Mouse (Mus musculus) G1E (cell line): ENCODE measurements around the gene Rgs6. TPM values are rescaled to one million over a fixed set of nuclear protein-coding genes. Genes with fewer than 3 reads are reported as not detected.

ENCODE experiments used
- ATAC-seq: 2 replicates; pipeline ENCODE4 v1.8.0; 2016; ENCODE audit warnings: mild to moderate bottlenecking; ENCODE audit not compliant: insufficient number of reproducible peaks, poor library complexity, low FRiP score, severe bottlenecking; ENCODE audit errors: extremely low read depth
- DNase-seq: peaks from one replicate; pipeline ENCODE4 v3.0.0; 2012; ENCODE audit warnings: low spot score
- H3K27me3 ChIP-seq: 2 replicates; pipeline ENCODE4 v1.6.1; 2012; ENCODE audit warnings: mild to moderate bottlenecking, low read length, inconsistent platforms; ENCODE audit not compliant: insufficient read depth
- H3K36me3 ChIP-seq: replicated peaks from 2 replicates; pipeline ENCODE3; 2012; ENCODE audit warnings: mild to moderate bottlenecking, inconsistent platforms
- H3K4me1 ChIP-seq: 2 replicates; pipeline ENCODE4 v1.6.1; 2012; ENCODE audit warnings: low read depth, low read length, inconsistent platforms, mixed read lengths; ENCODE audit not compliant: insufficient read depth
- H3K4me3 ChIP-seq: 2 replicates; pipeline ENCODE4 v1.5.1; 2012; ENCODE audit warnings: low read depth, mild to moderate bottlenecking, inconsistent platforms, low read length, moderate library complexity, mixed read lengths
- H3K9me3 ChIP-seq: replicated peaks from 2 replicates; pipeline ENCODE4 v1.6.1; 2012; ENCODE audit warnings: inconsistent platforms
- CTCF ChIP-seq: IDR thresholded peaks from 2 replicates; pipeline ENCODE4 v1.5.1; 2012; ENCODE audit warnings: low read depth, low read length, inconsistent platforms, mixed read lengths
- GATA1 ChIP-seq: IDR thresholded peaks from 2 replicates; pipeline ENCODE4 v1.6.1; 2012; ENCODE audit warnings: borderline replicate concordance, low read length, inconsistent platforms, mixed read lengths
- GATA2 ChIP-seq: IDR thresholded peaks from 2 replicates; pipeline ENCODE4 v1.6.1; 2012; ENCODE audit warnings: low read depth, low read length, inconsistent platforms, borderline replicate concordance
- POLR2AphosphoS5 ChIP-seq: IDR thresholded peaks from 2 replicates; pipeline ENCODE4 v1.6.1; 2012; ENCODE audit warnings: low read depth, low read length, inconsistent platforms; ENCODE audit not compliant: insufficient replicate concordance
- TAL1 ChIP-seq: conservative IDR thresholded peaks from 2 replicates; pipeline ENCODE4 v1.6.1; 2012; ENCODE audit warnings: low read depth, low read length, inconsistent platforms, mixed read lengths
- polyA plus RNA-seq: library from polyadenylated mRNA; stranded (reverse); fragments of >175 nt; gene quantifications from 2 replicates; pipeline ENCODE4 v1.2.3, GENCODE M21; 2012
- total RNA-seq, 2 experiments: library from RNA; stranded (forward) in 1 of 2; stranded (reverse) in 1 of 2; fragments of 200-1000 nt in 1 of 2; fragments of >200 nt in 1 of 2; fragmentation: Nextera tagmentation in 1 of 2; gene quantifications; 2 replicates each; pipeline ENCODE4 v1.2.3; 2014 to 2017

The Rgs6 gene
- total and polyA plus RNA-seq, 3 experiments = 0.44 TPM; not detected in 2

DNA sequence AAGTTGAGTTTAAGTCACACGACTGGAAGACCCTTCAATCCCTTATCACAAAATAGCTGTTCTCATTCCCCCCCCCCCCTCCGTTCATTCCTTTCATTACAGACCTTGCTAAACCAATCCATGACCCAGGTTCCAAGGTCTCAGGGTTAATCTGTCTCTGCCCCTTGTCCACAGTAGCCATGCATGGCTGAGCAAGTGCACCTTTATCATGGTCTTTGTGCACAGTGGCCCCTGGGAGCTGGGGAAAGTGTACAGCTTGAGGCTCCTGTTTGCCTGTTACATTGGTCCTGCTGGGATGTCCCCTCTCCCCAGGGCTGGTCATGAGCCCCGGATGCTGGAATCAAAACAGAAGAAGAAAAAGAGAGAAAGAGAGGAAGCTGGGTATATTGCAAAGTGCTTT is 522.6 kb downstream of the Rgs6 start:
- Histone ChIP-seq H3K36me3 (no peaks in the 10 kb centered on the region), H3K9me3 (no peaks in the 10 kb centered on the region), H3K4me1 (peaks cover 44% of the 10 kb centered on the region), H3K27me3 (peaks cover 12% of the 10 kb centered on the region), H3K4me3 (no peak overlapping the region)
- DNase-seq (no peak), ATAC-seq (no peak)
- no peak for TF ChIP-seq CTCF
- no peak for TF ChIP-seq POLR2AphosphoS5
- TF ChIP-seq GATA1 = no peak
- no peak for TF ChIP-seq GATA2
- TF ChIP-seq TAL1 = no peak

DNA sequence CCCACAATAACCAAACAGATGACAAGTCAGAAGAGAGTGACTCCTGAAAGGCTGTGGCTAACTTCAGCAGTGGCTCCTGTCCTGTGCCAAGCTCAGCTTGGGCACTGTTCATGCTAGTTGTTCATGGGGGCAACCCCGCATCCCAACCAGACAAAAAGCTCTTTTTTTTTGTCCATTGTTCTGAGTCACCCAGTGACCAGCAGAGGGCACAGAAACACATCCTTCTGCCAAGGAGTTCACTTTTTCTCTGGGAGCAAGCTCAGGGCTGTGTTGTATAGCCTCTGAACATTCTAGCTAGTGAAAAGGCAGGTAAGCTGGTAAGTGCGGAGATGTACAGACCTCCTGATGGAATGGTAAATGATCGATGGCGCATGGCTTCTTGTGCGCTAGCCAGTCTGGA is 524.2 kb downstream of the Rgs6 start:
- Histone ChIP-seq H3K36me3 (no peaks in the 10 kb centered on the region), H3K9me3 (no peaks in the 10 kb centered on the region), H3K4me1 (peaks cover 33% of the 10 kb centered on the region), H3K27me3 (peaks cover 20% of the 10 kb centered on the region), H3K4me3 (no peak overlapping the region)
- TF ChIP-seq TAL1 (no peak), POLR2AphosphoS5 (no peak), GATA1 (no peak), CTCF (no peak), GATA2 (no peak)
- DNase-seq (no peak), ATAC-seq (no peak)

DNA sequence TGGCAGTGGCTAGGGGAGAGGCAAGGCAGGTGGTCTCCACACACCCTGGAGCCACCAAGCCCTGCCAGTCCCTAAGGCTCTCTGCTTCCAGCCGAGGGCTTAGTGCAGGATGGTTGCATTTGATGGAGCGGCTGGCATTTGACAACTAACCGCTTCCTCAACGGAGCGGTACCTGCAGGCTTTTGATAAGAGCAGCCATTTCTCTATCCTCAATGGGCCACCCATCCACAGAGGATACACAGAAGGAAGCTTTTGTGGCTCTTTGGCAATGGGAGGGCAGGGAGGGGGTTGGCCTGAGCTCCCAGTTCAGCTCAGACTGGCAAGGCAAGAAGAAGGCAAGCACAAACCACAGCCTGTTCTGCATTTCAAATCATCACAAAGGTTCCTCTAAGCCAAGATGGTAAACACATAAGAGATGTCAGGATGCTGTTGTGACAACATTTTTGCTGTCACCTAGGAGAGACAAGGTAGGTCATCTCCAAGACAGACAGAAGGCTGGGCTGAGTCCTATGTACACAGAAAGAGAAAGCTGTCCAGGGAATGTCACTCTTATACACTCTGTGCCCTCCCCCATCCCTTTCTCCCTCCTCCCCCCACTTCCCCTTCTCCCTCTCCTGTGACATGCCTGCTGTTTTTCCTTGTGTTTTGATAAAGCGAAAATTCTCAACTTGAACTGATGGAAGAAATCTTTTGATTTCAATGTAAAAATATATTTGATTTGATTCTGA is 525.0 kb downstream of the Rgs6 start:
- peak; percentile 42 for DNase-seq
- peak overlapping the region; percentile 44; the same call in 1 of the 2 replicates for H3K4me3 ChIP-seq
- peak; percentile 19; the same call in 1 of the 2 replicates for ATAC-seq

DNA sequence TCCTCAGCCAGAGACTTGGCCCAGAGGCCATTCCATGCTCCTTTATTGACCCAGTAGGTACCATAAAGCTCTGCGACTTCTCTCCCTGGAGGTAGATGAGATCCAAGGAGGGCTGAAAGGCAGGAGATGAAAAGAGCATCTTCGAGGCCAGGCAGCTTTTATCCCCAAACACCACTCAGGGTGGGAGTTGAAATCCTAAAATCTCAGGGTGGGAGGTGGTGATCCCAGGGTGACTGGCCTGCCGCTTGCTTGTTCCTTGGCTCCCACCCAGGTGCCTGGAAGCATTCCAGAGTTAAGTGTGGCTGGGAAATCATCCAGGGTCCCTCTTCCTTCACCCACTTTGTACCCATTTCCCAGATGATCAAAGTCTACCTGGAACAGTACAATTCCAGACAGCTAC is 525.9 kb downstream of the Rgs6 start:
- Histone ChIP-seq H3K27me3 (peaks cover 23% of the 10 kb centered on the region), H3K4me1 (peaks cover 38% of the 10 kb centered on the region), H3K36me3 (no peaks in the 10 kb centered on the region), H3K4me3 (no peak overlapping the region), H3K9me3 (no peaks in the 10 kb centered on the region)
- no peak for ATAC-seq
- TF ChIP-seq GATA2 (no peak), CTCF (no peak), TAL1 (no peak), POLR2AphosphoS5 (no peak), GATA1 (no peak)
- no peak for DNase-seq

More for the DNA sequence above, 525.0 kb downstream of the Rgs6 start:
- Histone ChIP-seq H3K36me3 (no peaks in the 10 kb centered on the region), H3K27me3 (peaks cover 21% of the 10 kb centered on the region), H3K9me3 (no peaks in the 10 kb centered on the region), H3K4me1 (peaks cover 34% of the 10 kb centered on the region)
- TF ChIP-seq TAL1 (peak; percentile 51; the same call in 1 of the 2 replicates), POLR2AphosphoS5 (no peak)

DNA sequence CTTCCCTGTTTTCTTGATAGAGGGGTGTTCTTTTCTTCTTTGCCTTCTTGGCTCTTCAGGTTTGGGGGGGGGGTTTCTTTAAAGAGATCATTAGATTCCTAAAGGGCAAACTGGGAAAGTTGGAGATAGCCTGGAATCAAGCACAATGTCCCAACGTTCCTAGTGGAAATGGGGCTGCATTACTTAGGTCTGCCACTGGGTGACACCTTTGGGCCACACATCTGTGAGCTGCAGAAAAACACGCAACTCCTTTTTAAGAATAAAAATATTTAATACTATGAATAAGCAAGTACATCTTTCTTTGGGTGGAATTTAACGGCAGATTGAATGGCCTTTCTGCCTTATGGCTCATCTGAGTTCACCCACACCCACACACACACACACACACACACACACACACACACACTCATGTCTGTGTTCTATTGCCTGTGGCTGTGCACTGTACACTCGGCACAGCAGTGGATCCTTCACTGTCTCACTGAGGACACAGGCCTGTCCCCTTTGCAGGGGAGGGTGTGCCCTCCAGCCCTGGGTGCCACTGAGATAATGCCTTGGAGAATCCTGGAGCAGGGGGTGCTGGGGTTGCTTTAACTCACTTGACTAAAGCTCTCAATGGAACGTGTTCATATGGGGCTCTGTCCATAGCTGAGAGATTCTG is 526.4 kb downstream of the Rgs6 start:
- DNase-seq = no peak
- Histone ChIP-seq H3K36me3 (no peaks in the 10 kb centered on the region), H3K4me3 (no peak overlapping the region), H3K4me1 (peaks cover 38% of the 10 kb centered on the region), H3K27me3 (peaks cover 23% of the 10 kb centered on the region), H3K9me3 (no peaks in the 10 kb centered on the region)
- TF ChIP-seq GATA2 (no peak), TAL1 (no peak), GATA1 (no peak), POLR2AphosphoS5 (no peak), CTCF (peak; percentile 81)
- no peak for ATAC-seq

DNA sequence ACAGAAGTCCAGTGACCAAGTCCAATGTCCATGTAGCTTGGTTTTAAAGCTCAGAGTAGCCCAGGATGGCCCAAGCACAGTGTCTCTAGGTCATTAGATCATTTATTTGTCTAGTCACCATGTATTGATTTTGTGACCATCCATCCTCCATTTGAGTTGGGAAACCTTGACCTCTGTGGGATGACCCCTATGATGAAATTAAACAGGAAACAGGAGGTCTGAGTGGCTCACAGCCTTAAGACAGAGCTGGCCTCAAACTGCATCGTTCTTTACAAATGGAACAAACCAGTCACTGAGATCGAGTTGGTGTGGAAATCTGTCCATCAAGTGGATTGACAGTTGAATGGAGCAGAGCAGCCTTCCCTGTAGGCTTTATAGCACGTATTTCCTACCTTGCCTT is 536.0 kb downstream of the Rgs6 start:
- Histone ChIP-seq H3K27me3 (peaks cover 74% of the 10 kb centered on the region), H3K4me3 (no peak overlapping the region), H3K4me1 (no peaks in the 10 kb centered on the region), H3K36me3 (no peaks in the 10 kb centered on the region), H3K9me3 (no peaks in the 10 kb centered on the region)
- no peak for ATAC-seq
- no peak for DNase-seq
- TF ChIP-seq TAL1 = no peak
- no peak for TF ChIP-seq CTCF
